Mouse (Mus musculus): ENCODE measurements at regions not wholly inside any gene's neighbourhood (a gene's known extent, or its start where the extent isn't known, plus 50 kb on each side); places are given as distances from the start of the nearest gene placed in this dataset.
A peak's percentile ranks its signal among the peaks of the same experiment; 100 is the strongest.

GRCm38 (mm10) chr13:42403231-42404020 is 102.2 kb downstream of the Edn1 start:
- H3K4me1 ChIP-seq (ENCODE audit: control insufficient read depth, insufficient read depth, low read length): no peaks in the 10 kb centered on the region
- peak; percentile 4 for DNase-seq (ENCODE audit: extremely low read depth, low read depth, low spot score)
- no peaks in the 10 kb centered on the region for H3K27me3 ChIP-seq (ENCODE audit: control insufficient read depth, insufficient read depth, low read length)
- H3K4me3 ChIP-seq (ENCODE audit: insufficient read depth, low read depth, low read length): no peak overlapping the region
- H3K79me2 ChIP-seq (ENCODE audit: control insufficient read depth, insufficient read depth, low read length): no peaks in the 10 kb centered on the region
- WGBS: 72% methylated on average over 3 of the region's 3 CpGs
- TF ChIP-seq CTCF (IDR thresholded peaks at IDR 0.05; ENCODE audit: low read depth, low read length) (no peak), POLR2A (IDR thresholded peaks at IDR 0.05; ENCODE audit: extremely low read depth, insufficient read depth, low read length) (no peak)
- H3K27ac ChIP-seq (replicated peaks; ENCODE audit: insufficient read depth, low read depth, low read length): no peak overlapping the region
- H3K36me3 ChIP-seq (ENCODE audit: control insufficient read depth, insufficient read depth, low read length): no peaks in the 10 kb centered on the region
- no peak overlapping the region for H3K9ac ChIP-seq (ENCODE audit: low read depth, low read length)

GRCm38 (mm10) chr13:42412652-42413282 is 111.5 kb downstream of the Edn1 start:
- no peak overlapping the region for H3K9ac ChIP-seq (ENCODE audit: low read depth, low read length)
- no peaks in the 10 kb centered on the region for H3K4me1 ChIP-seq (ENCODE audit: control insufficient read depth, insufficient read depth, low read length)
- H3K4me3 ChIP-seq (ENCODE audit: insufficient read depth, low read depth, low read length): no peak overlapping the region
- no peaks in the 10 kb centered on the region for H3K27me3 ChIP-seq (ENCODE audit: control insufficient read depth, insufficient read depth, low read length)
- TF ChIP-seq CTCF (IDR thresholded peaks at IDR 0.05; ENCODE audit: low read depth, low read length): no peak
- TF ChIP-seq POLR2A (IDR thresholded peaks at IDR 0.05; ENCODE audit: extremely low read depth, insufficient read depth, low read length): no peak
- no peak for DNase-seq (ENCODE audit: extremely low read depth, low read depth, low spot score)
- WGBS: 93% methylated on average over 1 of the region's 1 CpGs
- H3K36me3 ChIP-seq (ENCODE audit: control insufficient read depth, insufficient read depth, low read length): no peaks in the 10 kb centered on the region
- no peaks in the 10 kb centered on the region for H3K79me2 ChIP-seq (ENCODE audit: control insufficient read depth, insufficient read depth, low read length)
- no peak overlapping the region for H3K27ac ChIP-seq (replicated peaks; ENCODE audit: insufficient read depth, low read depth, low read length)

- WGBS: 7% methylated on average over 1 of the region's 1 CpGs
- Histone ChIP-seq H3K36me3 (ENCODE audit: control insufficient read depth, insufficient read depth, low read length) (no peaks in the 10 kb centered on the region), H3K27me3 (ENCODE audit: control insufficient read depth, insufficient read depth, low read length) (no peaks in the 10 kb centered on the region), H3K4me1 (ENCODE audit: control insufficient read depth, insufficient read depth, low read length) (no peaks in the 10 kb centered on the region), H3K4me3 (ENCODE audit: insufficient read depth, low read depth, low read length) (no peak overlapping the region), H3K9ac (ENCODE audit: low read depth, low read length) (no peak overlapping the region), H3K27ac (replicated peaks; ENCODE audit: insufficient read depth, low read depth, low read length) (no peak overlapping the region), H3K79me2 (ENCODE audit: control insufficient read depth, insufficient read depth, low read length) (no peaks in the 10 kb centered on the region)
- DNase-seq (ENCODE audit: extremely low read depth, low read depth, low spot score): no peak
- TF ChIP-seq POLR2A (IDR thresholded peaks at IDR 0.05; ENCODE audit: extremely low read depth, insufficient read depth, low read length) (no peak), CTCF (IDR thresholded peaks at IDR 0.05; ENCODE audit: low read depth, low read length) (no peak)
Measured at GRCm38 (mm10) chr13:42446921-42447320, 145.6 kb downstream of the Edn1 start.

GRCm38 (mm10) chr13:42453665-42454064 is 152.4 kb downstream of the Edn1 start:
- no peaks in the 10 kb centered on the region for H3K79me2 ChIP-seq (ENCODE audit: control insufficient read depth, insufficient read depth, low read length)
- TF ChIP-seq POLR2A (IDR thresholded peaks at IDR 0.05; ENCODE audit: extremely low read depth, insufficient read depth, low read length) (no peak), CTCF (IDR thresholded peaks at IDR 0.05; ENCODE audit: low read depth, low read length) (no peak)
- no peak overlapping the region for H3K27ac ChIP-seq (replicated peaks; ENCODE audit: insufficient read depth, low read depth, low read length)
- H3K4me3 ChIP-seq (ENCODE audit: insufficient read depth, low read depth, low read length): no peak overlapping the region
- 77% methylated on average over 5 of the region's 5 CpGs for WGBS
- H3K36me3 ChIP-seq (ENCODE audit: control insufficient read depth, insufficient read depth, low read length): no peaks in the 10 kb centered on the region
- no peak overlapping the region for H3K9ac ChIP-seq (ENCODE audit: low read depth, low read length)
- no peak for DNase-seq (ENCODE audit: extremely low read depth, low read depth, low spot score)
- no peaks in the 10 kb centered on the region for H3K4me1 ChIP-seq (ENCODE audit: control insufficient read depth, insufficient read depth, low read length)
- no peaks in the 10 kb centered on the region; the same call in 1 of the 2 replicates for H3K27me3 ChIP-seq (ENCODE audit: control insufficient read depth, insufficient read depth, low read length)

DNA sequence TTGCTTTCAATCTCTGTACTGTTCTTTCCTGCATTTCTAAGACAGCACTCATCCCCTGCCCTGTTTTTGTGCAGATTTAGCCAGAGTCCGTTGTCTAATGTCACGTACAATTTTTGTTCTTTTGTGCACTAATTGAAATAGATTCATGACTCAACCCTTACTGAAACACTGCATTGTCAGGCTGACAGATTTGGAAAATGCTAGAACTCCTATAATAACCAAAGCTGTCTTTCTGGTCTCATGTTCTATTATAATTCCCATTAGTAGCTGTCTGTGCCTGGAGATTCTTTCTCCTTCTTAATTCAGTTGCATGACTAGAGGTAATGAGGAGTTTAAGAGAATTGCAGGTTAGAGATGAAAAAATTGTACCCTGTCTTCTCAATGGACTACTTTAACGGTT is 158.6 kb downstream of the Edn1 start:
- Histone ChIP-seq H3K9ac (ENCODE audit: low read depth, low read length) (no peak overlapping the region), H3K27ac (replicated peaks; ENCODE audit: insufficient read depth, low read depth, low read length) (no peak overlapping the region), H3K79me2 (ENCODE audit: control insufficient read depth, insufficient read depth, low read length) (no peaks in the 10 kb centered on the region), H3K36me3 (ENCODE audit: control insufficient read depth, insufficient read depth, low read length) (no peaks in the 10 kb centered on the region), H3K4me3 (ENCODE audit: insufficient read depth, low read depth, low read length) (no peak overlapping the region), H3K4me1 (ENCODE audit: control insufficient read depth, insufficient read depth, low read length) (no peaks in the 10 kb centered on the region), H3K27me3 (ENCODE audit: control insufficient read depth, insufficient read depth, low read length) (no peaks in the 10 kb centered on the region; the same call in 1 of the 2 replicates)
- WGBS: 81% methylated on average over 3 of the region's 3 CpGs
- TF ChIP-seq CTCF (IDR thresholded peaks at IDR 0.05; ENCODE audit: low read depth, low read length) (no peak), POLR2A (IDR thresholded peaks at IDR 0.05; ENCODE audit: extremely low read depth, insufficient read depth, low read length) (no peak)
- no peak for DNase-seq (ENCODE audit: extremely low read depth, low read depth, low spot score)

- Histone ChIP-seq H3K9ac (ENCODE audit: low read depth, low read length) (no peak overlapping the region), H3K27ac (replicated peaks; ENCODE audit: insufficient read depth, low read depth, low read length) (no peak overlapping the region), H3K4me3 (ENCODE audit: insufficient read depth, low read depth, low read length) (no peak overlapping the region), H3K27me3 (ENCODE audit: control insufficient read depth, insufficient read depth, low read length) (0 out of 2 replicates have a peak, but pooled peaks cover 2% of the 10 kb centered on the region), H3K36me3 (ENCODE audit: control insufficient read depth, insufficient read depth, low read length) (no peaks in the 10 kb centered on the region), H3K4me1 (ENCODE audit: control insufficient read depth, insufficient read depth, low read length) (no peaks in the 10 kb centered on the region), H3K79me2 (ENCODE audit: control insufficient read depth, insufficient read depth, low read length) (no peaks in the 10 kb centered on the region)
- no peak for DNase-seq (ENCODE audit: extremely low read depth, low read depth, low spot score)
- WGBS: 82% methylated on average over 3 of the region's 3 CpGs
- TF ChIP-seq CTCF (IDR thresholded peaks at IDR 0.05; ENCODE audit: low read depth, low read length) (no peak), POLR2A (IDR thresholded peaks at IDR 0.05; ENCODE audit: extremely low read depth, insufficient read depth, low read length) (no peak)
Measured at GRCm38 (mm10) chr13:42478825-42479224, 177.5 kb downstream of the Edn1 start.
